Mouse (Mus musculus) bone marrow macrophage, adult 2 months (primary cell): Measurements from ENCODE around the gene Mrpl55.

ENCODE experiments used
- CTCF ChIP-seq: IDR thresholded peaks from 2 replicates; pipeline ENCODE4 v1.5.1; 2012; ENCODE audit warnings: low read depth, mild to moderate bottlenecking, low read length, moderate library complexity
- POLR2A ChIP-seq: IDR thresholded peaks from 2 replicates; pipeline ENCODE4 v1.6.1; 2012; ENCODE audit warnings: mild to moderate bottlenecking, low read depth, low read length, borderline replicate concordance

DNA sequence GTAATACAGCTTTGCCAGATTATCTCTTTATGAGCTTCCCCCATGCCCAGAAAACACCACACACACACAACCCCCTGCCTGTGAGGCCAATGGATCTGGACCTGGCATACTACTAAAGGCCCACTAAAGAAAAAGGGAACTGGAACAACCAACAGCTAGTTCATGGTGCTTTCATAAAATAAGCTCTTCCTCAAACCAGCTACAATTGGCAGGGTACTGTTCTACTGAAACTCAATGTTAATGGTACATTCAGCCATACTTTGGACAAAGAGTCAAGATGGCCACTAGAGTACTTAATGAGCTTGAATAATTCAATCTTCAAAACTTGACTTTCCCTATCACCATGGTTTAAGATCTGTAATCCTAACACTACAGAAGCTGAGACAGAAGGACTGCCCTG lies 19.3 kb downstream of the Mrpl55 start:
- TF ChIP-seq CTCF (no peak), POLR2A (no peak)
